In the genomic region with DNA sequence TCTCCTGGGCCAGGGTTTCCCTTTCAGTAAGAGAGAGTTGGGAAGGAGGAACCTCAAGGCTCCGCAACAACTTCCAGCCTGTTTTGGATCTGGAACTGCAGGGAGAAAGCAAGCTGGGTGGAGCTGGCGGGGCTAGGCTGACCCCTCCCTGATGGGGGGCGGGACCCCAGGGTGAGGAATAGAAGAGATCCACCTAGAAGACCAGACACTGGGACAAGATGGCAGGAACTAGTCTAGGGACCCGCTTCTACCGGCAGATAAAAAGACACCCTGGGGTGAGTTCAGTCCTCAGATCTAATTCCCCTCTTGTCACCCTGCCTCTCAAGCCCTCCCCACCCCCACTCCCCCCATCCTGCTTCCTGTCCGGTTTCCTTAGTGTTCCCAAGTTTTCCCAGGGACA, we compare ENCODE assay signal across 8 mouse cellular contexts. TPM values are rescaled to one million over a fixed set of nuclear protein-coding genes. Genes with fewer than 3 reads are reported as not detected.
DNase-seq lines count a peak whose midpoint lies in the region; ATAC-seq and TF ChIP-seq lines count a peak whose summit lies in the region.

TSS of gene Ndufa4l2 (plus strand) at position 204 of the 400 bp plus-strand sequence.

- peaks cover 8% of the 10 kb centered on the region for H3K79me2 ChIP-seq in CH12.LX (replicated peaks; ENCODE audit: control insufficient read depth, extremely low read depth, insufficient read depth, poor library complexity, severe bottlenecking)

- no peaks in the 10 kb centered on the region for H3K9me3 ChIP-seq in CH12.LX (replicated peaks; ENCODE audit: low read length)
- no peaks in the 10 kb centered on the region for H3K9me3 ChIP-seq in intestine, embryonic 16.5 days (ENCODE audit: control insufficient read depth, low read length)
- no peaks in the 10 kb centered on the region for H3K9me3 ChIP-seq in midbrain, embryonic 14.5 days (ENCODE audit: control insufficient read depth, low read length)

- TF ChIP-seq CTCF in CH12.LX (conservative IDR thresholded peaks at IDR 0.05 in 1 of 2, IDR thresholded peaks at IDR 0.05 in 1 of 2; ENCODE audit: low read depth in 2 of 2, low read length in 2 of 2): no peak

- peak within 1 kb of the TSS; percentile 79; the same call in 1 of the 2 replicates for H3K4me2 ChIP-seq in CH12.LX (ENCODE audit: insufficient read depth, low read depth, poor library complexity, severe bottlenecking)
- H3K4me2 ChIP-seq in intestine, embryonic 16.5 days (ENCODE audit: low read depth, low read length): peak within 1 kb of the TSS; percentile 79
- H3K4me2 ChIP-seq in midbrain, embryonic 14.5 days (ENCODE audit: low read length): peak within 1 kb of the TSS; percentile 89

- no peak within 1 kb of the TSS for H3K27ac ChIP-seq in CH12.LX (ENCODE audit: insufficient read depth, low read depth)
- H3K27ac ChIP-seq in intestine, embryonic 16.5 days (ENCODE audit: low read length): peak within 1 kb of the TSS; percentile 83; the same call in 1 of the 2 replicates
- peak within 1 kb of the TSS; percentile 99 for H3K27ac ChIP-seq in midbrain, embryonic 14.5 days (replicated peaks; ENCODE audit: low read depth, low read length)

- no peak within 1 kb of the TSS for H3K4me3 ChIP-seq in CH12.LX (replicated peaks in 1 of 3; ENCODE audit: low read depth in 2 of 3, low read length in 2 of 3, poor library complexity in 1 of 3)
- H3K4me3 ChIP-seq in intestine, embryonic 16.5 days (ENCODE audit: low read length): peak within 1 kb of the TSS; percentile 18
- H3K4me3 ChIP-seq in midbrain, embryonic 14.5 days (replicated peaks; ENCODE audit: low read depth, low read length): no peak within 1 kb of the TSS

- no peak for ATAC-seq in intestine, embryonic 16.5 days
- ATAC-seq in midbrain, embryonic 14.5 days (ENCODE audit: low FRiP score, low TSS enrichment): no peak
- no peak for ATAC-seq in frontal cortex, adult (ENCODE audit: low TSS enrichment)

- no peak for DNase-seq in CH12.LX (ENCODE audit: extremely low read depth)
- no peak for DNase-seq in adrenal gland, adult 8-10 months
- DNase-seq in gonadal fat pad, adult 2 months (ENCODE audit: low read depth): no peak
- DNase-seq in midbrain, embryonic 14.5 days: peak; percentile 3
- no peak for DNase-seq in spleen, postnatal 4 days (ENCODE audit: low spot score in 2 of 2)
- no peak for DNase-seq in layer of hippocampus, postnatal 36 days

- 14% methylated on average over 6 of the region's 6 CpGs for WGBS in intestine, embryonic 16.5 days
- 10% methylated on average over 6 of the region's 6 CpGs for WGBS in midbrain, embryonic 14.5 days

- peaks cover 14% of the 10 kb centered on the region for H3K27me3 ChIP-seq in CH12.LX (replicated peaks)
- H3K27me3 ChIP-seq in intestine, embryonic 16.5 days (replicated peaks; ENCODE audit: control insufficient read depth, insufficient read depth, low read length): peaks cover 53% of the 10 kb centered on the region
- peaks cover 9% of the 10 kb centered on the region; the same call in 1 of the 2 replicates for H3K27me3 ChIP-seq in midbrain, embryonic 14.5 days (ENCODE audit: control insufficient read depth, insufficient read depth, low read length)

- H3K9ac ChIP-seq in CH12.LX (ENCODE audit: insufficient read depth, low read depth): no peak within 1 kb of the TSS
- peak within 1 kb of the TSS; percentile 48; the same call in 1 of the 2 replicates for H3K9ac ChIP-seq in intestine, embryonic 16.5 days (ENCODE audit: low read depth, low read length)
- H3K9ac ChIP-seq in midbrain, embryonic 14.5 days (replicated peaks; ENCODE audit: low read length): no peak within 1 kb of the TSS

- peaks cover 32 to 45% of the 10 kb centered on the region in 2 experiments for H3K36me3 ChIP-seq in CH12.LX (replicated peaks in 1 of 2; ENCODE audit: control insufficient read depth in 1 of 2, insufficient read depth in 1 of 2, low read length in 1 of 2)
- peaks cover 18% of the 10 kb centered on the region for H3K36me3 ChIP-seq in intestine, embryonic 16.5 days (ENCODE audit: control insufficient read depth, insufficient read depth, low read length)
- peaks cover 6% of the 10 kb centered on the region; the same call in 1 of the 2 replicates for H3K36me3 ChIP-seq in midbrain, embryonic 14.5 days (ENCODE audit: control insufficient read depth, insufficient read depth, low read length)

- no peak for TF ChIP-seq EP300 in CH12.LX (IDR thresholded peaks at IDR 0.05; ENCODE audit: low read length)

- H3K4me1 ChIP-seq in CH12.LX (ENCODE audit: control insufficient read depth in 1 of 2, insufficient read depth in 2 of 2): peaks cover 35 to 78% of the 10 kb centered on the region in 2 experiments
- peaks cover 61% of the 10 kb centered on the region for H3K4me1 ChIP-seq in intestine, embryonic 16.5 days (ENCODE audit: control insufficient read depth, insufficient read depth, low read length)
- H3K4me1 ChIP-seq in midbrain, embryonic 14.5 days (ENCODE audit: control insufficient read depth, insufficient read depth, low read length): peaks cover 74% of the 10 kb centered on the region

- no peak for TF ChIP-seq RAD21 in CH12.LX (IDR thresholded peaks at IDR 0.05; ENCODE audit: low read depth, low read length)

- in situ Hi-C loops in CH12.LX (cut with MboI; ENCODE audit: low pct_ligation_motif_present, low pct_unique_long_range_greater_than_20kb, low sequenced_read_pairs): no loop called here

- dilution Hi-C loops in CH12.LX (cut with MboI; ENCODE audit: extremely low pct_ligation_motif_present, extremely low pct_unique_long_range_greater_than_20kb, low sequenced_read_pairs): no loop called here

- TF ChIP-seq POLR2A in CH12.LX (IDR thresholded peaks at IDR 0.05; ENCODE audit: low read depth, low read length): no peak

TF ChIP-seq in CH12.LX, 34 proteins besides CTCF, POLR2A, EP300 and RAD21:
- TF ChIP-seq CHD2 (IDR thresholded peaks at IDR 0.05; ENCODE audit: low read length) (no peak), MXI1 (IDR thresholded peaks at IDR 0.05; ENCODE audit: low read depth, low read length) (no peak), JUN (IDR thresholded peaks at IDR 0.05; ENCODE audit: insufficient read depth, low read depth, low read length) (no peak), NELFE (IDR thresholded peaks at IDR 0.05; ENCODE audit: low read depth, low read length) (no peak), CHD1 (IDR thresholded peaks at IDR 0.05; ENCODE audit: low read depth, low read length) (no peak)
TF ChIP-seq in CH12.LX: peak in this region for 0.

RNA-seq across cellular contexts. Expression of gene Ndufa4l2, which starts in this region (rescaled TPM):
- 0.47 and 0.80 TPM in 2 replicates for total RNA-seq in CH12.LX (2012; rRNA removed)
- total RNA-seq in CH12.LX (2014; rRNA removed): not detected in 2 replicates
- not detected in 2 replicates for polyA plus RNA-seq in CH12.LX (2012; ENCODE audit: insufficient read length, low read depth)
- 10 to 100 TPM; 42.4 to 64.4 (median 50.7) TPM for total RNA-seq in adrenal gland, adult 8-10 months (2022)
- 25.5 and 29.3 TPM in 2 replicates for polyA plus RNA-seq in gonadal fat pad, adult 2 months (2012; rRNA removed)
- 64.5 and 64.6 TPM in 2 replicates for polyA plus RNA-seq in intestine, embryonic 16.5 days (2015; fragmentation: Nextera tagmentation; extraction: Ambion mirVana)
- polyA plus RNA-seq in midbrain, embryonic 14.5 days (2014; fragmentation: Nextera tagmentation; extraction: Ambion mirVana): 14.2 and 18.6 TPM in 2 replicates
- 1 to 10 TPM; 3.5 to 4.8 TPM for total RNA-seq in layer of hippocampus, postnatal 36 days (2021)

Comparison
In these comparisons a context has a peak if more than half of its experiments do, and no peak if none do; other contexts are left out.
1. RNA of gene Ndufa4l2 (total RNA-seq): 42.4 to 64.4 TPM in adrenal gland, adult 8-10 months; 3.5 to 4.8 TPM in layer of hippocampus, postnatal 36 days and 0.47 to 0.80 TPM in CH12.LX; every median in the first group is over 4 times any median in the second.
2. RNA of gene Ndufa4l2 (polyA plus RNA-seq): 64.5 to 64.6 TPM in intestine, embryonic 16.5 days, 25.5 to 29.3 TPM in gonadal fat pad, adult 2 months and 14.2 to 18.6 TPM in midbrain, embryonic 14.5 days; not detected in CH12.LX; every median in the first group is over 10 times any median in the second.
3. Peak in every context shown above with its lines, with median percentiles within 50 percentile points of each other: H3K4me2 ChIP-seq.